Mouse (Mus musculus): ENCODE measurements around the gene Spats1.

DNA sequence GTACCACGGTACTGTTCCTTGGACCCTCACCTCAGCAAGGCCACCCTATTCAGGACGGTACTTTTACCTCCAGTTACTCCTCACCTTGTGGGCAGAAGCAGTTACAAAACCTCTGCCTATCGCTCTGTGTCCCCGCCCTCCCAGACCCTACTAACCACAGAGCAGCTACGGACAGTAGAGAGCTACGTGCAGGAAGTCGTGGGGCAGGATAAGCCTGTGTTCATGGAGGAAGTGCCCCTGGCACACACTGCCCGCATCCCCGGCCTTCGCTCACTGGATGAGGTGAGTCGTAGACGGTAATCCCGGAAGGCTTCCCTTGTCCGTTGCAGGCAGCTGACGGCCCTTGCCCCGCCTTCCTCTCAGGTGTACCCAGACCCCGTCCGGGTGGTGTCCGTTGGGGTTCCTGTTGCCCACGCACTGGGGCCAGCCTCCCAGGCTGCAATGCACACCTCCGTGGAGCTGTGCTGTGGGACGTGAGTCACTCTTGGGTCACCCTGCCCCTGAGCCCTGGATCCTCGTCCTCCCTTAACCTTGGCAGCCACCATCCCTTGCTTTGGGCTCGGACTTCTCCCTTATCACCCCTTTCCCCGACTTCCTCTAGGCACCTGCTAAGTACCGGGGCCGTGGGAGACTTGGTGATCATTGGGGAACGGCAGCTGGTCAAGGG lies 42.5 kb upstream of the Spats1 start:
- TF ChIP-seq CTCF (IDR thresholded peaks at IDR 0.05; ENCODE audit: low read depth) (no peak), EP300 (IDR thresholded peaks at IDR 0.05; ENCODE audit: low read depth) (no peak)
